Mouse (Mus musculus): Measurements from ENCODE around the gene Map4k3.

The Map4k3 gene

DNA sequence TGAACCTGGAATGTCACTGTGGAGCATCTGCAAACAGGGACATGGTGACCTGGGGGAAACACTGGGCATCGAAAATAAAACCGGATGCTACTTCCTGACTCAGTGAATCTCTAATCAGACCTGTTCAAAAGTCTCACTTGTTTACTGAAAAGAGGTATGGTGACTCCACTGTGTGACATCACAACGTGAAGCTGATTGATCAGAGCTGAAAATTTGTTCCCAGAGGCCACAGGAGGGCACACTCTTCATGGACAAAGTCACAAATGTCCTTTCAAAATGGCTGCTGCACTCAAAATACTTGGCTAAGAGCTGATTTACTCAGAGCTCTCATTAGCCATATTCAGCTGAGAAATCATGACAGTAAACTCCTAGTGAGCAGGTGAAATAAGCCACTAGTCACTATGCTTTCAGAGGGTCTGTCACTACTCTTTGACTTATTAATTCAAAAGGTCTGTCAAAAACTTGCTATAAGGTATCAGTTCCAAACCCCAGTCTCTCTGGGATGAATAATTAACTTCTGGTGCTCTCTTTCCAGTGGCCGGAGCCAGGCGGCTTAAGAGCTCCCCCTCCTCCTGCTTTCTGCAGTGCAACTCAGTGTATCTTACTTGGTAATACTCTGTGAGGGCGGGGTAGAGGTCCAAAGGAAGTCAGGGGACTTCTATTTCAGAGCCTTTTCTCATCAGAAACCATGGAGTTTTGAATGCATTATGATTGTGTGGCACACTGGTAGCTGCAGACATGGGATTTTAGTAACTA lies 44.3 kb downstream of the Map4k3 start:
- no peak for DNase-seq (ENCODE audit: low spot score in 2 of 2)

DNA sequence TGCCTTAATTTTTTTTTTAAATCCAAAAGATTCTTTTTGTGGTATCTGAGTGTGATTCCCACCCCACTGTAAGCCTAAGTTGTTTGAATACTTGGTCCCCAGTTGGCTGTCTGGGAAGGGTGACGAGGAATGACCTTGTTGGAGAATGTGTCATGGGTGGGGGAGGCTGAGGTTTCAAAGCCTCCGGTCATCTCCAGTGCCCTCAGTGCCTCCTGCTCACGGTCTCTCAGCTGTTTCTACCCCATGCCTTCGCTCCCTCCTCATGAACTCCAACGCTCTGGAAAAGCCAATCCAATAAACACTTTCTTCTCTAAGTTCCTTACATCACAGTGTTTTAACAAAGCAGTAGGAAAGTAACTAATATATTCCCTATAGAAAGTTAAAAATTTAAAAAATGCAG lies 45.2 kb downstream of the Map4k3 start:
- DNase-seq (ENCODE audit: low spot score in 2 of 2), result no peak

DNA sequence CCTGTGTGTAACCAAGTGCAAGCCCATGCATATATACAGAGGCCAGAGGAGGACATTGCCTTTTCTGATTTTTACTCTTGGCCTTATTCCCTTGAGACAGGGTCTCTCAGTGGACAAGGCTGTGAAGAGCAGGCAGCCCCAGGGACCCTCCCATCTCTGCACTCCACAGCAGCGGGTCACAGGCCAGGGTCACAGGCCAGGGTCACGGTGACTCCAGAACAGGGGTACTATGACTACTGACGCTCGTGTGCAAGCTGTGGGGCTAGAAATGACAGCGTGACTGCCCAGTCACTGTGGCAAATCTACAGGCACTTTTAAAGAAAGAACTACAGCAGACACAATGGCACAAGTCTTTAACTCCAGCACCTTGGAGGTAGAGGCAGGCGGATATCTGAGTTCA lies 50.1 kb downstream of the Map4k3 start:
- no peak for DNase-seq (ENCODE audit: low spot score in 2 of 2)

DNA sequence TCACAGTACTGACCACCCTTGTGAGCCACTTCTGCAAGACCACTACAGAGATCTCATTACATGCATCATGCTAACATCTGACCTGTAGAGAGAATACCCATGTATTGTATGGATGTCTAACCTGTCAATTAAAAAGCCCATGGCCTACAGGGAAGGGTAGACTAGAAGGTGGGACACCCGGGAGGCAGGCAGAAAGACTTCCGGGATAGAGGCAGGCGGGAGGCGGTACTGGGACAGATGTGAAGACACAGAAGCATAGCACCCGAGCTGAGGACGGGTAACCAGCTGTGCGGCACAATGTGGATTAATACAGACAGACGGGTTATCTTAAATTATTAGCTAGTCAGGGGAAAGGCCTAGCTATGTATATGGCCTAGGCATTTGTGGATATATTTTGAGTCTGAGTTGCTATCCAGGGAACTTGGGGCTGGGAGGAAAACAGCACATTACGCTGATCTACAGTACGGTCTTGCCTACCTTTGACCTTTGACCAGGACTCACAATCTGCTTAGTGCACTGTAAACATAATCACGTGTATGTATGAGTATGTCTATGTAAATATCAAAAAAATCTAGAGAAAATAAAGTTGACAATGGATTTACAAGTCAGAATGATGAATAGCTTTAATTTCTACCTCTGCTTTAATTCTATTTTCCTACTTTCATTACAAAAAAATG lies 51.3 kb downstream of the Map4k3 start:
- DNase-seq (ENCODE audit: low spot score in 2 of 2), result no peak

- DNase-seq (ENCODE audit: low spot score in 2 of 2), result no peak
These were observed 52.1 kb downstream of the Map4k3 start for GRCm38 (mm10) chr17:80676211-80676610.

DNA sequence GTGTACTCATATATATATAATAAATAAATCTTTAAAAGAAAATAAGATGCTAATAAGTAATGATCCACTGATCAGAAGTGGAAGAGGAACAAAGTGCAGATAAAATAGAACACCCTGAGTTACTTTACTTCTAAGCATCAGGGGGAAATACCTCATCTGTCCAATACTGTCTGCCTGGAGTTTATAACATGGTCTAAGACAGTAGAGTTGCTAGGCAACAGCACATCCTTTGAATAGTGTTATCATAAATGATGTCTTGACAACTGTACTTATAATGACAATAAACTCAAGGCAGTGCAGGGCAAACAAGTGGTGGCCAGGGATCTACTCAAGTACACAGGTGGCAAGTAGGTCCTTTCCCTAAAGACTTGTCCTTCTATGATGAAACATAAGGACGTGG lies 57.9 kb downstream of the Map4k3 start:
- no peak for DNase-seq (ENCODE audit: low spot score in 2 of 2)

DNA sequence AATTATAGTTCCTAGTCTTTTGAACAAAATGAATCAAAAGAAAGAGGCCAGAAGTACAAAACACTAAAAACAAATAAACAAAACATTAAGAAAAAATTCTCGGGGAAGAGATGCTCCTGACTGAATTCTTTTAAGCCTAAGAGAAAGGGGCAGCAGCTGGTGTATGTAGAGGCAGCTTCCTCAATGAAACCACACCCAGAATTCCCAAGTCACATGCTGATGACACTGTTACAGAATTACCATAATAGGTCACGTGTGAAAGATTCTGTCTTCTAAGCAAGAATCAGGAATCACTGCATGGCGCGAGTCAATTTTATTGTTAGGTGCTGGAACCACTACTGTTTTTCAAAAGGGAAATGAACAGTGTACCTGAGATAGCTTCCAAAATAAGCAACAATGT lies 64.7 kb downstream of the Map4k3 start:
- DNase-seq (ENCODE audit: low spot score in 2 of 2), result no peak

GRCm38 (mm10) chr17:80662836-80663620 lies 65.3 kb downstream of the Map4k3 start:
- DNase-seq (ENCODE audit: low spot score in 2 of 2), result no peak

GRCm38 (mm10) chr17:80661896-80662295 lies 66.4 kb downstream of the Map4k3 start:
- DNase-seq (ENCODE audit: low spot score in 2 of 2), result no peak

GRCm38 (mm10) chr17:80660707-80661380 lies 67.4 kb downstream of the Map4k3 start:
- DNase-seq (ENCODE audit: low spot score in 2 of 2), result no peak

DNA sequence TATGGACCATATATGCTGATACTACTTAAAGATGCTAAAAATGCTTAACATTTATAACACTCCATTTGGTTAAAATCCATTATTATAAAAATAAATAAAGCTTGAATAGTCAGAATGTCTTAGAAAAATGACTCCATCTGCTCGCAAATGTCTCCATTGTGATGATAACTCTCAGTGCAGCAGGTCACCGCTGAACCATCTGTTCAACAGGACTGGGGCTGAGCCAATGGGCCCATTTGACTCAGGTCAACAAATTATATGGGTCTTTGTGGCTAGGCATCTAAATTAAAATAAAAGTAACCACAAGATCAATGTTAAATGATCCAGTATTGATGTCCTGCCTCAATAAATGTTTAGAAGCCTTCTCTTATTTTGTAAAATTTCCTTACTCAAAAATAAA lies 68.1 kb downstream of the Map4k3 start:
- no peak for DNase-seq (ENCODE audit: low spot score in 2 of 2)

- no peak for DNase-seq (ENCODE audit: low spot score in 2 of 2)
These were observed 68.5 kb downstream of the Map4k3 start for GRCm38 (mm10) chr17:80659821-80660220.

DNA sequence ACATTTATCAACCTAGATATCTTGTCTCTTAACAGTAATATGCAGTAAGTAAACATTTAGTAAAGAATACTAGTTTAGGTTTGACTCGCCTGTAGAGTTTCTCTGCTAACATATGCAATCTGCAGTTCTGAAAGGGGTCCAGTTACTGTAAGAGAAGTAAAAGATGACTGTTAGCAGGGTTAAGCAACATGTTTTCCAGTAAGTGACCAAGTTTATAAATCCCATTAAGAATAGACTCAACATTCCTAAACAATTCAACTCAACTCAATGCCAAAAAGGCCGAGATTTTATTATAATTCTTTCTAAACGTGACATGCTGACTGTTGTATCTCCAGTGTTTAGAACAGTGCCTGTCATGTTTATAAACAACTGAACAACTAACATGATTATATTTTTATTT lies 74.0 kb downstream of the Map4k3 start:
- no peak for DNase-seq (ENCODE audit: low spot score in 2 of 2)

DNA sequence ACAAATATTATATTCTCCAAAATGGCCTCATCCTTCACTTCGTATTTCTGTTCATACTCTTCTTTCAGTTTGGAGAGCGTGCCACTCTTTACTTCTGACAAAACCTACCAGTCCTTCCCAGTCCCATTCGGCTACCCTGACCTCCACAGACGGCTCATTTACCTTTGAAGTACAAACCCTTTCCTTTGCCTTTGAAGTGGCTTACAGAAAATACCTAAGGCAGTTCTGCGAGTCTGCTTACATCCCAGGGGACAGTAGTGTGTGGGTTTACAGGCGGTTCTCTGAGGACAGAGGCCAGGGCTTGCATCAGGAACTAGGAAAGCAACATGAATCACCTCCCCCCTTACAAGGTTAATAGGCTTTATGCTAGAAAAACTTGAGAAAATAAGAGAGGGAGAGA lies 75.5 kb downstream of the Map4k3 start:
- no peak for DNase-seq (ENCODE audit: low spot score in 2 of 2)

GRCm38 (mm10) chr17:80646843-80647242 lies 81.4 kb downstream of the Map4k3 start:
- no peak for DNase-seq (ENCODE audit: low spot score in 2 of 2)

- no peak for DNase-seq (ENCODE audit: low spot score in 2 of 2)
These were observed 82.2 kb downstream of the Map4k3 start for GRCm38 (mm10) chr17:80646131-80646530.

DNA sequence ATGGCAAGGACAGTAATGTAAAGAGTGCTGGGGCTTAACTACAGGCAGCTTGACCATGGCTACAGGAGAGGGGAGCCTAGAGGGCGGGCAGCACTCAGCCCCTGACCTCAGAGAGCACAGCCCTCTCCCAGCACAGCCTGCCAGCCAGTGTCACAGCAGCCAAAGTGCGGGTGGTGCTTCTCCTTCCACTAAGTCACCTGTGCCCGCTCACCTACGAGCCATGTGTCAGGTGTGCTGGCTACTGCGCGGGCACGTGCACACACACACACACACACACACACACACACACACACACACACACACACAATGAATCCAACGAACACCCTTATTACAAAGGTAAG lies 82.6 kb downstream of the Map4k3 start:
- no peak for DNase-seq (ENCODE audit: low spot score in 2 of 2)

DNA sequence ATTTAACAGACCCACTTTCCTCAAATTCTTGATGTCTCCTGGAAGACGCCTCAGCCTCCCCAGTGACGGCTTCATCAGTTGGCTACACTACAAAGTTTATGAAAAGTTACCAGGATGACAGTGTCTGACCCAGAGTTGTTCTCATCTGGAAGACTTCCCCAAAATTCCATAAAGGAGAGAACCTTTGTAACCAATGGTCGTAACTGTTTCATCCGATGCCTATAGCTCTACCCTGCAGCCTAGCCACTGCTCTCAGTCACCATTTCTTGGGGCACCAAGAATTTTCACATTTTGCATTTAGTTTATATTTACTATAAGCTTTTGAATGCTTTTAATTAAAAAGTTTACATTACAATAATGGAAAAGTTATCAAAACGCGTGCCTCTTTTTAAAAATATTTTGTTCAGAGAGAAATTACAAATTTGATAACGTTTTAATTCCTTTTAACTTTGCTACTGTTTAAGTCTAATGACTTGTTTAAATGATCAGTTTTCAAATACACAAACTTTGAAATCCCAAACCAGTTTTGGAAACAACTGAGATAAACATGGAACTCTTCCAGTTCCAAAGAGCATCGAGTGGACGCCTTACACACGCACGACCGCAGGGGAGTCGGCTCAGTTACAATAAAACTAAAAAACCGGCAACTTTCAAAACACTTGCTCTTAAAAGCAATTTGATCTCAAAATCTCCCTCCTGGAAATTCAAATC lies 83.1 kb downstream of the Map4k3 start:
- no peak for DNase-seq (ENCODE audit: low spot score in 2 of 2)

- DNase-seq (ENCODE audit: low spot score in 2 of 2), result no peak
These were observed 83.7 kb downstream of the Map4k3 start for GRCm38 (mm10) chr17:80644567-80644966.

DNA sequence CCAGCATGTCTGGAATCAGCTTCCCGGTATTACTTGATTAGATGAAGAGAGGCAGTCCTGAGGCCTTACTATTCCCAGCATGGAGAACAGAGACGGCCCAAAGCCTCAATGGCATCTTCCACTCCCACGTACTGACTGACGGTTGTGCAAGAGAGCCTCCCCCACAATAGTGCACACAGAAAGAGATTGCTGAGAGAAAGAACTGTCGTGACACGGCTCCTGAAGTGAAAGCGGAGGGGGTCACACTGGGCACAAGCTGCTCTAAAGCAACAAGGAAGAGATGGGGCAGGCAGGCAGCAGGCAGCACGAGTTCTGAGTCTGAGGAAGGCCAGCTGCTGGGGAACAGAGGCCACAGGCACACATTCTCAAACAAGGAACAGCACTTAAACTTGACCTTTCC lies 90.2 kb downstream of the Map4k3 start:
- DNase-seq (ENCODE audit: low spot score in 2 of 2), result no peak

DNA sequence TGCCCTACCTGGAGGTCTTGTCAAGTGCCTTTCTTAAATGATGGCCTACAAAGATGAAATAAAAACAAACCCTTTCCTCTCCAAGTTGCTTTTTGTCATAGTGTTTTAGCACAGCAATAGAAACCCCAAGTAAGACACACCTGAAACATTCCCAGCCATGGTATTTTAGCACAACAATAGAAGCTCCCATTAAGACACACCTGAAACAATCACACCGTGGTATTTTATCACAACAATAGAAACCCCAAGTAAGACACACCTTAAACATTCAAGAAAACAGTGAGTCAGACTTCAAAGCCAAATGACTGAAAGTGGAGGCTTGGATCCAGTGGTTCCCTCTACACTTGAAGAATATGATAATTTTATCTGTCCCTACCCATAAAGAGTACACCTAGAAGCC lies 92.5 kb downstream of the Map4k3 start:
- DNase-seq (ENCODE audit: low spot score in 2 of 2), result no peak

DNA sequence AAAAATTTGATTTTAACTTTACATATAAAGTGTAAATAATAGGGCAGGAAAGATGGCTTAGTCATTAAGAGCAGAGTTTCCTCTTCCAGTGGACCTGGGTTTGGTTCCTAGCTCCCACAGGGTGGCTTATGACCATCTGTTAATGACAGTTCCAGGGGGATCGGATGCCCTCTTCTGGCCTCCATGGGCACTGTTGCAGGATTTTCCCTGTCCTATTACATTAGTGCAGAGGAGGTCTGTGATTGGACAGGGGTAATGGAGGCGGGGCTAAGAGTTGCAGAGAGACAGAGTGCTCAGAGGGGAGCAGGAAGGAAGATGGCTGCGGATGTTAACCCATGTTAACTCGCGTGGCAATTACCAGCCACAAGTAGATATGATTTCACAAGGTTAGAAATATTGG lies 95.4 kb downstream of the Map4k3 start:
- DNase-seq (ENCODE audit: low spot score in 2 of 2), result no peak
